Mouse (Mus musculus): ENCODE data around the gene Aldh9a1.

DNA sequence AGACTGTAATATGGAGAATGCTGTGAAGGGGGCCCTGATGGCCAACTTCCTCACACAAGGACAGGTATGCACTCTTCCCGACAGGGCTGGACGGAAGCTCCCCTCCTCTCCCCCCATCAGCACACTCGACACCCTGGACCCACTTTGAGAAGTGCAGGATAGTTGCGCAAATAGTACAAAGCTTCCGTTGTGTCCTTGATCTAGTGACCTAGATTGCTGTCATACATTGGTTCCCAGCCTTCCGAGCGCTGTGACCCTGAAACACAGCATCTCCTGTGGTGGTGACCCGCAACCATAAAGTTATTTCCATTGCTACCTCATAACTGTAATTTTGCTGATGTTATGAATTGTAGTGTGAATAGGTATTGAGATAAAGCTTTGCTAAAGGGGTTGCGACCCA, 7.6 kb downstream of the Aldh9a1 start:
- TF ChIP-seq CTCF (conservative IDR thresholded peaks at IDR 0.05; ENCODE audit: insufficient read depth, insufficient read length, low read depth, low read length): no peak
- no peak for TF ChIP-seq POLR2A (IDR thresholded peaks at IDR 0.05; ENCODE audit: low read depth, low read length)

Measured in kidney, adult 2 months (tissue).